Mouse (Mus musculus) limb, embryonic 13.5 days (tissue): ENCODE data around the gene Epb41. TPM values are rescaled to one million over a fixed set of nuclear protein-coding genes. Genes with fewer than 3 reads are reported as not detected.

Experiments
- ATAC-seq: fragments of 200-750 bp; cut with Nextera tagmentation; 2 replicates; pipeline ENCODE4 v1.8.0; 2017; ENCODE audit warnings: low read depth, moderate number of reproducible peaks, moderate TSS enrichment; ENCODE audit not compliant: low FRiP score
- H3K27ac ChIP-seq: fragments of 300-500 bp; sonication (generic); 2 replicates; pipeline ENCODE4 v1.5.1; 2015; ENCODE audit warnings: inconsistent platforms, mild to moderate bottlenecking, moderate library complexity
- H3K27me3 ChIP-seq: fragments of 300-500 bp; sonication (generic); 2 replicates; pipeline ENCODE4 v1.6.1; 2015; ENCODE audit warnings: mild to moderate bottlenecking, inconsistent platforms
- H3K36me3 ChIP-seq: fragments of 300-500 bp; sonication (generic); 2 replicates; pipeline ENCODE4 v1.6.1; 2015; ENCODE audit warnings: inconsistent platforms, mild to moderate bottlenecking, moderate library complexity
- H3K4me1 ChIP-seq: fragments of 300-500 bp; sonication (generic); 2 replicates; pipeline ENCODE4 v1.6.1; 2015; ENCODE audit warnings: inconsistent platforms
- H3K4me2 ChIP-seq: fragments of 300-500 bp; sonication (generic); replicated peaks from 2 replicates; pipeline ENCODE4 v1.6.1; 2015; ENCODE audit warnings: inconsistent platforms, mild to moderate bottlenecking, moderate library complexity
- H3K4me3 ChIP-seq: fragments of 300-500 bp; sonication (generic); 2 replicates; pipeline ENCODE4 v1.5.1; 2015; ENCODE audit warnings: moderate library complexity, mild to moderate bottlenecking, inconsistent platforms
- H3K9ac ChIP-seq: fragments of 300-500 bp; sonication (generic); 2 replicates; pipeline ENCODE4 v1.6.1; 2015; ENCODE audit warnings: mild to moderate bottlenecking, inconsistent platforms
- H3K9me3 ChIP-seq: fragments of 300-500 bp; sonication (generic); 2 replicates; pipeline ENCODE4 v1.6.1; 2016; ENCODE audit warnings: inconsistent platforms
- WGBS: fragments of 180-500 bp; shearing (Covaris S2); methylation state at CpG from one replicate; pipeline ENCODE4 v1.1.7; 2015; 5-methylcytosine and 5-hydroxymethylcytosine counted together
- polyA plus RNA-seq: library from polyadenylated mRNA; unstranded; fragments of >200 nt; fragmentation: Nextera tagmentation; extraction: Ambion mirVana; gene quantifications from 2 replicates; pipeline ENCODE4 v1.2.1, GENCODE M21; 2015

The Epb41 gene
- polyA plus RNA-seq, 1 experiment from 2014 or later: 78.8 TPM

DNA sequence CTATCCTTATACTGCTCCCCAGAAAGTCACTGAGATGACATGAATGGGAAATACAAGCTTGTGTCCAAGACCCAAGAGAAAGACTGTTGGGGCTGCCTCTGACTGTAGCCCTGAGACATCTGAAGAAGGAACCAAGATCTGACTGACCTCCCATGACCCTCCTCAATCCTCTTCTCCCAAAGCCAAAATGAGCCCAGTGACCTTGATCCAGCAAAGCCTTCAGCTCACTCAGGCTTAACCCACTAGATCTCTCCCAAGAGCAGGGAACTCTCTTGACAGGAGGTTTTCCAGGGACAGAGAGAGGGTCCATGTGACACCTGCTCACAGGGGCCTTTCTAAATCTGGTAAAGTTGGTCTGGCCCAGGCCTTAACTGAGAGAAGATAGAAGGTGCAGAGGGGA is 17.8 kb downstream of the Epb41 start:
- H3K4me3 ChIP-seq: no peak overlapping the region
- H3K27me3 ChIP-seq: no peaks in the 10 kb centered on the region
- H3K27ac ChIP-seq: no peak overlapping the region
- H3K4me2 ChIP-seq: no peak overlapping the region
- no peak for ATAC-seq
- no peak overlapping the region for H3K9ac ChIP-seq
- H3K4me1 ChIP-seq: no peaks in the 10 kb centered on the region
- H3K9me3 ChIP-seq: no peaks in the 10 kb centered on the region
- no peaks in the 10 kb centered on the region for H3K36me3 ChIP-seq

DNA sequence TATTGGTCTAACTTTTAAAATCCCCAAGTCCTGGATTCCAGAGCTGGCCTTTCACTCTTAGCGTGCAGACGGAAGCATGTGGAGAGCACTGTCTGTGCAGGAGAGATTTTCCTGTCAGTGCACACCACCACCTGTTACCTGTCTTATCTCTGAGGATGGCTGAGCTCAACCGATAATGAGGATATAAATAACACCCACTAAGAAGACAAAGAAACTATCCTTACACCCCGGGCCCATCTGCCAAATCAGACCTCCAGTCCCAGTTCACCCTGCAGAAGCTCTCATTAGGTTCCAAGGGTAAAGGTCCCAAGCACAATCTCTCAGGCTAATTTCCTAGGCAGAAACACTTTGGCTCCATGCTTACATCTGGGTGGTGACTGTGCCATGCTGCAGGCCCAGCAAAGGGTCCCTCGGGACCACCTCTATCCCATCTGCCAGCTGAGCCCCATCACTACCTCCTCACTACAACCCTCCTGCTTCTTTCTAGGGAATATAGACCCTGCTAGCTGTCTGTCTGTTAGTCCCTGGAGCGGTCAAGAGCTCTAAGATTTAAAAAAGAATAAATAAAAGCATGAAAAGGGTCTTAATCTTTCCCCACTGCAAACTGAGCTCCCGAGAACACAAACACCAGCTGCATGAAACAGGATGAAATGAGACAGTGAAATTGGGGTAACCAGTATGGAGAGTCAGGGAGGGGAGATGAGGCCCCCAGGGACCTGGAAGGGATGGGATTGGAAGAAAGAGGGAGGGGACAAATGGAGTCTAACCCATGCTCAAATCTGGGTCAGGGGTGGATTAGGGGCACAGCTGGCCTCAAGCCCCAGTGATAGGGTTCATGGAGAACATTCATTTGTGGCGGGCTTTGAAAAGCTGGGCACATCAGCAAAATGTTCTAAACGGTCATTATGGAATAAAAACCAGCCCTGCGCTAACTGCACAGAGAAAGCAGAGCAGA is 23.5 kb downstream of the Epb41 start:
- ATAC-seq: no peak
- 73% methylated on average over 10 of the region's 10 CpGs for WGBS
- no peak overlapping the region for H3K9ac ChIP-seq
- peaks cover 21% of the 10 kb centered on the region for H3K4me1 ChIP-seq
- no peak overlapping the region for H3K4me3 ChIP-seq
- H3K4me2 ChIP-seq: no peak overlapping the region
- no peaks in the 10 kb centered on the region for H3K9me3 ChIP-seq
- 0 out of 2 replicates have a peak, but pooled peaks cover 3% of the 10 kb centered on the region for H3K27me3 ChIP-seq
- H3K36me3 ChIP-seq: no peaks in the 10 kb centered on the region
- H3K27ac ChIP-seq: no peak overlapping the region

DNA sequence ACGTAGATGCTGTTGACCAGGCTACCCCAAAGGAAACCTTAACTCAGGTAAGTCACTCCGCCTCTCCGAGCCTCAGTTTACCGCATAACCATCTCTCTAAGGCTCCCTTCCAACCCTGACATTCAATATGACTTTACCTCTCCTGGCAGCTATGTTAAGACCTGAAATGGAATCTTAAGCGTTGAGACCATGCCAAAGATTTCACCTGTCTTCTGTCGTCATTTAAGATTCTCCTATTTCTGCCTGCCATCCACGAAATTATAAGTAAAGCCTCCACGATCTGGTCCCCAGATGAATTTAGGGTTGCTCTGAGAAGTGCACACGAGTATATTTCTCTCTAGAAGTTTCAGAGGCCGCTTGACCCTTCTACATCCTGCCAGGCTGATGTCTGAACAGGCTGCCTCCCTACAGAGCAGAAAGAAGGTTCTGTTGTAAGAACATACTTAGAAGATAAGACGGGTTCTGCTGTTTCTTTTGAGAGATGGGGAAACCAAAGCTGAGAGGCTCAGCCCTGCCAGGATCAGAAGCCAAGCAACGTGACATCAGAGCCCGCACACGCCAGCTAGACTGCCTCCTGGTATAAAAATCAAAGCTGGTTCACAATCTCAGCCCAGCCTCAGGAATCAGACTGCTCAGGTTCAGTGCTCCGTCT is 25.4 kb downstream of the Epb41 start:
- 0 out of 2 replicates have a peak overlapping the region, but pooled peaks have one; percentile 13 for H3K9ac ChIP-seq

DNA sequence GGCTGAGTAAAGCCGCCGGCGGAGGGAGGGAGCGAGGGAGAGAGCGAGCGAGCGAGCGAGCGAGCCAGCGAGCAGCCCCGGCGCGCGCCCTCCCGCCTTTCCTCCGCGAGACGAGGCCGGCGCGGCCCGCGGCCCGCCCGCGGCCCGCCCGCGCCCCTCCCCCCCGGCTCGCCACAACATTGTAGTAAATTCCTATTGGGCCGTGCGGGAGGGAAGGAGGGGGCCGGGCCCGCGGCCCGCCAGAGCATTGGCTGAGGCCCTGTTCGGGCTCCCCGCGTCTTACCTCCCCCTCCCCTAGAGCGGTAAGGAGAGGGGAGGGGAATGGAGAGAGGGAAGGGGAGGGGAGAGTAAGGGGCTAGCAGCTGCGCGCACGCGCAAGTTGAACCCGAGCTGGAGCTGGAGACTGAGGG is 26.1 kb downstream of the Epb41 start:
- Histone ChIP-seq H3K27me3 (0 out of 2 replicates have a peak, but pooled peaks cover 3% of the 10 kb centered on the region), H3K27ac (peak overlapping the region; percentile 95), H3K36me3 (no peaks in the 10 kb centered on the region), H3K9me3 (no peaks in the 10 kb centered on the region), H3K9ac (peak overlapping the region; percentile 97), H3K4me1 (peaks cover 43% of the 10 kb centered on the region), H3K4me3 (peak overlapping the region; percentile 95), H3K4me2 (peak overlapping the region; percentile 91)
- peak; percentile 99 for ATAC-seq
- under 1% methylated on average over 20 of the region's 46 CpGs for WGBS

More for the DNA sequence above, 25.4 kb downstream of the Epb41 start:
- Histone ChIP-seq H3K4me1 (peaks cover 36% of the 10 kb centered on the region), H3K4me3 (peak overlapping the region; percentile 95), H3K27me3 (0 out of 2 replicates have a peak, but pooled peaks cover 3% of the 10 kb centered on the region), H3K9me3 (no peaks in the 10 kb centered on the region), H3K27ac (no peak overlapping the region), H3K36me3 (no peaks in the 10 kb centered on the region), H3K4me2 (peak overlapping the region; percentile 91)
- WGBS: 11% methylated on average over 15 of the region's 15 CpGs
- ATAC-seq: no peak

DNA sequence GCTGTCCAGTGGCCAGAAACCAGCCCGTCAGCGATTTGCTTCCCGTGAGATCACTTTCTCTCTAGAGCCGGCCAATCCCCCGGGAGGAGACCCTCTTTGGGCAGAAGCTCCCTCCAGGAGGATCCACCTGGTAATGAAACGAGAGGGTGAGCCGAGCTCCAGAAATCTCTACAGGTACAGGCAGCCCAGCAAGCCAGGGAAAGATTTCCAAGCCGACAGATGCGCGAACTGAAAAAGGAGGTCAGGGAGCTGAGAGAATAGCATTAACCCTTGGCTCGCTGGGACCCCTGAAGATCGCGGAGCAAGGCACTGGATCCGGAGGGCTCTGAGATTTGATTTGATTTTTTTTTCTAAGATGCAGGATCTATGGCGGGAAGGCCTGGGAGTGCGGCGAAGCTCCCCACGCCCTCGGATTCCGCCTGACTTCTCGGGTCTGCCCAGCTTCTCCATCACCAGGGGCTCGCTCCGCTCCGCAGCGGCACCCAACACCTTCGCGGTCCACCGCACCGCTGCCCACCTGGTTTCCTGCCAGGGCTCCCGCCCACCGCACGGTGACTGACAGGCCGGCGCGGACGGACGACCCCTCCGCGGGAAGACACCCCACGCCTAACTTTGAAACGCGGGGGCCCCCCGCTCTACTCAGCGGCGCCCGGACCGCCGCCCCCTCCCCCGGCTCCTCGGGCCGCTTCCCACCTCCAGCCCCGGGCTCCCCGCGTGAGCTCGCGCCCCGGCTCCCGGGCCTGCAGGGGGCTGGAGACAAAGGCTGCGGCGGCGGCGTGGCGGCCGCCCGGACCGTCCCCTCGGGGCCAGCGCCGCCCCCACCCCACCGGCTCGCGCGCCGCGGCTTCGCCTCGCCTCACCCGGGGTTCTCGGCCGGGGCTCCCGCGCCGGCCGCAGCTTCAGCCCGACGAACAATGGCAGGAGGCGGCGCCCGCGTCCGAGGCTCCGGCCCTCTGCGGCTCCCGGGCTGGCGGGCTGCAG is 26.8 kb downstream of the Epb41 start:
- H3K4me3 ChIP-seq: peak overlapping the region; percentile 95
- H3K36me3 ChIP-seq: no peaks in the 10 kb centered on the region
- peak overlapping the region; percentile 95 for H3K27ac ChIP-seq
- peak overlapping the region; percentile 91 for H3K4me2 ChIP-seq
- peak; percentile 4; the same call in 1 of the 2 replicates for ATAC-seq
- under 1% methylated on average over 56 of the region's 95 CpGs for WGBS
- H3K9me3 ChIP-seq: no peaks in the 10 kb centered on the region
- peaks cover 46% of the 10 kb centered on the region for H3K4me1 ChIP-seq
- H3K27me3 ChIP-seq: 0 out of 2 replicates have a peak, but pooled peaks cover 3% of the 10 kb centered on the region
- H3K9ac ChIP-seq: peak overlapping the region; percentile 97

DNA sequence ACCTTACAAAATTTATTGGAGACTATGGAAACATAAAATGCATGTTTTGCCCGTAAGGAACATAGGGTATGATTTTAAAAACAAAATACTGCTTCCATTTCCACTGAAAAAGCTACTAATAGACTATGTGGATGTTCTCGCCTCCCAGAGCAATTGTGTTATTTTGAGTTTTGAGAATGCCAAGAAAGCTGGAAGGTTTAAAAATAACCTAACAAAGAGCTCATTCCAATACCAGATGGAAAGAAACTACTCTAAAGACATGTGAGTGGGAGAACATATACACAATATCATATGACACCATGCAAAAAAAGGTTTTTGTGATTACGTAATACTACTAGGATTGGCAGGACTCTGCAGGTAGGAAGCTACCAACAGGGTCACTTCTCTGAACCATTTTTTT is 31.4 kb downstream of the Epb41 start:
- Histone ChIP-seq H3K36me3 (no peaks in the 10 kb centered on the region), H3K27me3 (no peaks in the 10 kb centered on the region), H3K9me3 (no peaks in the 10 kb centered on the region), H3K4me3 (no peak overlapping the region), H3K4me1 (peaks cover 53% of the 10 kb centered on the region), H3K4me2 (no peak overlapping the region), H3K9ac (no peak overlapping the region), H3K27ac (no peak overlapping the region)
- WGBS: 84% methylated on average over 3 of the region's 3 CpGs
- no peak for ATAC-seq

DNA sequence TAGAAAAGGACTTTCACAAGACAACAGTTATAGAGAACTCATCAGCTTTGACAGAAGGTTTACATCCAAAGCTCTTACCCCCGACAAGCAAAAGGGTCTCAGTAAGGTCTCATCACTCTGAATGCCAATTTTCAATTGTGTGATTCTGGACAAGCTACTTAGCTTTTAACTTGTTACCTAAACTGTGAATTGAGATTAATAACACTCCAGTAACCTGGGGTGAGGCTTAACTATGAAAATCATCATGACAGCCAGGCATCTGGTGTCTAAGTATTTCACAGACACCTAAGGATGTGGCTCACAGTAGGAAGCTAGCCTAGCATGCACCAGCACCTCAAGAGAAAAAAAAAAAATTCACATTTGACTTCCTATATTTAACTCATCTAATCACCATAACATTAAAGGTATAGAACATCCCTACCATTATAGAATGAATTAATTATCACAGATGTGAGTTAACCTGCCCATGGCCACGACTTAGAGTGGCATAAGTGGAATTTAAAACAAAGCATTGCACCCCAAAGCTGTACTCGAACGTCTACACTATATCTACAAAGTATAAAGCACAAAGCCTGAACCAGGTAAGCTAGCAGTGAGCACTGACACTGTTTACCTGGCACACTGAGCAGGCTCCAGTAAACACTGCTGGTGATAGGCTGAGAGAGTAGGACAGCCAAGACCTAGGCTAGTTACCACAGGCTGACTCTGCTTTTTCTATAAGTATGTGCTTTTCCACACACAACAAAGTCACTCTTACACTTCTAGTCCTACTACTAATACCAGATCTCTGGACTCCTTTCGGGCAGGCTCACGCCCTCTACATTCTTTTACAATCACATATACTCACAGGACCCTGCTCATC is 33.4 kb downstream of the Epb41 start:
- no peak overlapping the region for H3K9ac ChIP-seq
- no peaks in the 10 kb centered on the region for H3K9me3 ChIP-seq
- no peaks in the 10 kb centered on the region for H3K36me3 ChIP-seq
- H3K4me1 ChIP-seq: peaks cover 56% of the 10 kb centered on the region
- no peak overlapping the region for H3K27ac ChIP-seq
- no peak overlapping the region for H3K4me3 ChIP-seq
- no peak overlapping the region for H3K4me2 ChIP-seq
- no peak for ATAC-seq
- H3K27me3 ChIP-seq: no peaks in the 10 kb centered on the region
- WGBS: 87% methylated on average over 6 of the region's 6 CpGs

DNA sequence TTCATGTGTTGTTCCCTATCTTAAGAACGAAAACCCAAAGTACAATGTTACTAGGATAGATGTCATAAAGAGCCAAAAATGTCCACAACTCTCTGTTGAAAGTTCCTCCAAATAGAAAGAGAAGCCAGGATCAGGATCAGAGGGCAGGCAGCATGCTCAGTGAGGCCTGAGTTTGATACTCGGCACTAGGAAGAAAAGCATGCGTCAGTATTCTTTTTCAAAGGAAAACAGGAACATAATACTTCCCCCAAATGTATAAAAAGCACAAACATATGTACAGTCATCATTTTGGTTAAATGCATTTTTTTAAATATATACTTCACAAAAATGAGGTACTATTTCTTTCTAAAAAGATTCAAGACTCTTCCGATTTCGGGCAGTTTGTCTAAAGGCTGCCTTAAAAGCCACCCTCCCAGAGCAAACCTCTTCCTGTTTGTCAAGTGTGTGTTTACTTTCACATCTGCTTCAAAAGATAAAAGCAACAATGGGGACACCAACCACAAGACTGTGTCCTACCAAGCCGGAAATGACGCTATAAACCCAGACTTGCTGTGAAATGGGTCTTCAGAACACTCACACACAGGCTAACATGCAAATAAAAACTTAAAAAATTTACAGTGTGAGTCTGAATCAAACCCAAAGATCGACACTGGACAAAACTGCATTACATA is 35.0 kb downstream of the Epb41 start:
- Histone ChIP-seq H3K36me3 (no peaks in the 10 kb centered on the region), H3K9ac (no peak overlapping the region), H3K4me2 (no peak overlapping the region), H3K4me1 (peaks cover 48% of the 10 kb centered on the region), H3K27ac (no peak overlapping the region), H3K27me3 (no peaks in the 10 kb centered on the region), H3K4me3 (no peak overlapping the region), H3K9me3 (no peaks in the 10 kb centered on the region)
- WGBS: 82% methylated on average over 8 of the region's 8 CpGs
- no peak for ATAC-seq

DNA sequence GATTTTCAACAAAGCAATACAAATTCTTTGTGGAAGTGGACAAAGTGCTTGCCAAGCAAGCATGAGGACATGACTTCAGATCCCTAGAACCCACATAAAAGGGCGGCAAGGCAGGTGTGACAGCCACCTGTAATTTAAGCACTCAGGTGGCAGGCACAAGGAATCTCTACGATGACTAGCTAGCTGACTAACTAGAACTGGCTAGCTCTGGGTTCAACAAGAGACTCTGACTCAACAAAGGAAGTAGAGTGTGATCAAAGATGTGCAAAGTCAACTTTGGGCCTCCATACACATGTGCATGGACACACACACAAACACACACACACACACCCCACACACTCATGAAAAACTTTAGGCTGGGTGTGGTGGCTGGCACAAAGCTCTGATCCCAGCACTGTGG is 35.6 kb downstream of the Epb41 start:
- no peak for ATAC-seq
- no peak overlapping the region for H3K9ac ChIP-seq
- H3K27ac ChIP-seq: no peak overlapping the region
- no peak overlapping the region for H3K4me2 ChIP-seq
- no peak overlapping the region for H3K4me3 ChIP-seq
- H3K4me1 ChIP-seq: peaks cover 43% of the 10 kb centered on the region
- no peaks in the 10 kb centered on the region for H3K27me3 ChIP-seq
- H3K36me3 ChIP-seq: no peaks in the 10 kb centered on the region
- WGBS: 79% methylated on average over 2 of the region's 2 CpGs
- no peaks in the 10 kb centered on the region for H3K9me3 ChIP-seq

DNA sequence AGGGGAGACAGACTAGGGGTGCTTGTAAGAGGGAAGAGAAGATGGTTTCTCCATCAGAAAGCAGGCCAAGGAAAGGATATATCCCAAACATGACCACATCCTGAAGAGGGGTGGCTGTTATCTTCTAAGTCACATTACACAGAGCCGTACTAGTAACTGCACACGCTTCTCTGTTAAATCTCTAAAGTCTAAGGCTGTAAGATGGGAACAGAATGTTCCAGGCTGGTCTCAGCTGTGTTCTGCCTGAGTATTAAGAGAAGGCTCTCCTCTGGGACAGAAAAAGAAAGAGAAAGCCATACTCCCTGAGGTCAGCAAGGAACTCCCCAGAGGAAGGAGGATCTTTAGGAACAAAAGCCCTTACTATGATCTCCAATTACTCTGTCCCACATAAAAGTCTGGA is 36.3 kb downstream of the Epb41 start:
- ATAC-seq: no peak
- 83% methylated on average over 2 of the region's 2 CpGs for WGBS
- peaks cover 40% of the 10 kb centered on the region for H3K4me1 ChIP-seq

More for the DNA sequence above, 36.3 kb downstream of the Epb41 start:
- Histone ChIP-seq H3K9me3 (no peaks in the 10 kb centered on the region), H3K4me3 (no peak overlapping the region), H3K36me3 (no peaks in the 10 kb centered on the region), H3K4me2 (no peak overlapping the region), H3K27ac (no peak overlapping the region), H3K9ac (no peak overlapping the region), H3K27me3 (no peaks in the 10 kb centered on the region)
